Mouse (Mus musculus): ENCODE data around the gene Nfe2. TPM values are rescaled to one million over a fixed set of nuclear protein-coding genes. Genes with fewer than 3 reads are reported as not detected.

Nfe2 gene
- polyA plus RNA-seq (2014; fragmentation: Illumina TruSeq; extraction: RNeasy Lipid Tissue Mini Kit (QIAGEN cat#74804); ENCODE audit: low read depth, low replicate concordance) = not detected

DNA sequence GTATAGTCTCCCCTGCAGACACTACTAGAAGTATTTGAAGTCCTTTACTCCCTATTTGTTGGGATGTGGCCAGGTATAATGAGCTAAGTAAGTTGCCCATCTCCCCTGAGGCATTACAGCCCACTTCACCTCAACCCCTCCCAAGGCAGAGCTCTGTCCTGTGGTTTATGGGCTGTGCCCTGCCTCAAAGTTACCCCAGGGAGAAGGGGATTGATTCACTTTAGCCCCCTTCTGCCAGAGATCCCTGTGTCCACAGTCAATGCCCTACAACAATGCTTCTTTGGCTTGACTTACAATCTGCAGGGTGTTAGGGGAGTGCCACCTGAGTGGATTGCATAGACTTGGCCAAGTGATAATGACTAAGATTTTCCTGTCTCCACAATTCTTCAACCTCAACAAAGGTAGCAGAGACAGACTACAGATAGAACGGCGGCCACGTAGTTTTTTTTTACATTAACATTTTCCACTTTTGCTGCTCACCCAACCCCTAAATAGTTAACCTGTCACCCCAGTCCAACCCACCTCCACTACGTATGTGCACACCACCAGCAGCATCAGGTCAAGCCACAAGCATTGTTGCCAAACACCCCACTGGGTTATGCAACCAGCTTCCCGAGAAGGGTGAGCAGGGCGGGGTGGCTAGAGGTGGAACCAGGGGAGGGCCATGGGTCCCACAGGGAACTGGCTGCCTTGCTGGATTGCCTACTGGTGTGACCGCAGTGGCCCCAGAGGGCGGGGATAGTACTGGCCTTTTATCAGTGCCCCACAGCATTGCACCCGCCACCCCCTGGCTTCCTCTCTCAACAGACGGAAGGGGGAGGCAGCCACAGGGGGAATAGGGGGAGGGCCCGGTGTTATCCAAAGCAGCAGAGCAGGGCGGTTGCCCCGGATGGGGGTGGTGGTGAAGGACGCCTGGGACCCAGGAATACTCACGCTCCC, at the start of gene Nfe2:
Nfe2 (minus strand) TSS at position 614 of the 939 bp plus-strand sequence.

GRCm38 (mm10) chr15:103272419-103273279, 14.4 kb upstream of the Nfe2 start, which contains the start of gene Copz1:
Gene Copz1 (plus strand): TSS chr15:103272714.

GRCm38 (mm10) chr15:103240160-103241028, 17.8 kb downstream of the Nfe2 start, which contains the start of gene Hnrnpa1:
Gene Hnrnpa1 (plus strand): TSS chr15:103240432.

GRCm38 (mm10) chr15:103239685-103240159, 18.5 kb downstream of the Nfe2 start, which contains the start of gene Cbx5:
Gene Cbx5 (minus strand): TSS chr15:103239816.

Other genes with a start within 250 kb of the Nfe2 start
- 1.1 TPM for gene Hoxc4, start 239.5 kb downstream of the Nfe2 start, polyA plus RNA-seq (2014; fragmentation: Illumina TruSeq; extraction: RNeasy Lipid Tissue Mini Kit (QIAGEN cat#74804); ENCODE audit: low read depth, low replicate concordance)
- 17.1 TPM for gene Smug1, start 91.3 kb downstream of the Nfe2 start, polyA plus RNA-seq (2014; fragmentation: Illumina TruSeq; extraction: RNeasy Lipid Tissue Mini Kit (QIAGEN cat#74804); ENCODE audit: low read depth, low replicate concordance)
- 80.4 TPM for gene Cbx5, start 18.6 kb downstream of the Nfe2 start, polyA plus RNA-seq (2014; fragmentation: Illumina TruSeq; extraction: RNeasy Lipid Tissue Mini Kit (QIAGEN cat#74804); ENCODE audit: low read depth, low replicate concordance)
- gene Hnrnpa1, start 18.0 kb downstream of the Nfe2 start, polyA plus RNA-seq (2014; fragmentation: Illumina TruSeq; extraction: RNeasy Lipid Tissue Mini Kit (QIAGEN cat#74804); ENCODE audit: low read depth, low replicate concordance) = 503 TPM
- gene Copz1, start 14.3 kb upstream of the Nfe2 start, polyA plus RNA-seq (2014; fragmentation: Illumina TruSeq; extraction: RNeasy Lipid Tissue Mini Kit (QIAGEN cat#74804); ENCODE audit: low read depth, low replicate concordance) = 83.1 TPM
- gene Gpr84, start 52.2 kb upstream of the Nfe2 start, polyA plus RNA-seq (2014; fragmentation: Illumina TruSeq; extraction: RNeasy Lipid Tissue Mini Kit (QIAGEN cat#74804); ENCODE audit: low read depth, low replicate concordance) = not detected
- gene Zfp385a, start 81.7 kb upstream of the Nfe2 start, polyA plus RNA-seq (2014; fragmentation: Illumina TruSeq; extraction: RNeasy Lipid Tissue Mini Kit (QIAGEN cat#74804); ENCODE audit: low read depth, low replicate concordance) = not detected
- 1.3 TPM for gene Itga5, start 108.4 kb upstream of the Nfe2 start, polyA plus RNA-seq (2014; fragmentation: Illumina TruSeq; extraction: RNeasy Lipid Tissue Mini Kit (QIAGEN cat#74804); ENCODE audit: low read depth, low replicate concordance)
- not detected for gene Gtsf1, start 172.1 kb upstream of the Nfe2 start, polyA plus RNA-seq (2014; fragmentation: Illumina TruSeq; extraction: RNeasy Lipid Tissue Mini Kit (QIAGEN cat#74804); ENCODE audit: low read depth, low replicate concordance)
- gene Gtsf2, start 190.1 kb upstream of the Nfe2 start, polyA plus RNA-seq (2014; fragmentation: Illumina TruSeq; extraction: RNeasy Lipid Tissue Mini Kit (QIAGEN cat#74804); ENCODE audit: low read depth, low replicate concordance) = not detected
- 7.2 TPM for gene Nckap1l, start 195.4 kb upstream of the Nfe2 start, polyA plus RNA-seq (2014; fragmentation: Illumina TruSeq; extraction: RNeasy Lipid Tissue Mini Kit (QIAGEN cat#74804); ENCODE audit: low read depth, low replicate concordance)
- gene Pde1b, start 244.6 kb upstream of the Nfe2 start, polyA plus RNA-seq (2014; fragmentation: Illumina TruSeq; extraction: RNeasy Lipid Tissue Mini Kit (QIAGEN cat#74804); ENCODE audit: low read depth, low replicate concordance) = 4.3 TPM

All from sigmoid colon, adult 10 weeks (tissue).